Mouse (Mus musculus): ENCODE measurements around the gene Clybl. TPM values are rescaled to one million over a fixed set of nuclear protein-coding genes. Genes with fewer than 3 reads are reported as not detected.

The Clybl gene
- total and polyA plus RNA-seq, 3 experiments = 13.4 to 36.6 TPM; not detected in 1

DNA sequence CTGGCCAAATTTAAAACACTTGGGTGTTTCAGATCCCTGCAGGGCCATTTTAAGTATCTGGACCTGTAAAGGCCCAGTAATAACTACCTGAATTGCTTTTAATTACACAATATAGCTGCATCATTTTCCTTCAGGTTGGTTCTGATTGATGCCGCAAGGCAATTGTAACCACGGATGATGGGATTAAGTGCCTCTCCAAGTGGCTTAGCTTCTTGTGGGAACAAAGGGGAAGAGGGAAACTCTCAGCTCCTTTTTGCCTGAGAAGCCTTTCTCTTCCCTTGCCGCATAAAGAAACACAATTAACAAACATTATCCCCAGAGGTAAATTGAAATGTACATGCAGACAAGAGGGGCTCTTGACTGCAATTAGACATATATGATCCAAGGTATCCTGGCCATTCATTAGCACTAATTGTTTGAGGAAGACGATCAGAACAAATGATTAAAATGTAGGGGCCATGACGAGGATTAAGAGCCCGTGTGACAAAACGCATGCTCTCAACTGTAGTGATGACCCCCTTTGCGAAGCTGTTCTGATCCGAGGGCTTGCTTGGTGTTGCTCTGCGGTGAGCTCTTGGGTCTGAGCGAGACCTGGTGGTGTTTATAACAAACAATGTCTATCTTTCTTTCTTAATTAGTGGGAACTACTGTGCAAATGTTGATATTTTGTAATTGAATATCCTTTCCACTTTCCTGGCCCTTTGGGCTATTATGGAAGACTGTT lies 116.0 kb downstream of the Clybl start:
- H3K27me3 ChIP-seq (ENCODE audit: control insufficient read depth in 1 of 2, insufficient read depth in 2 of 2, low read length in 2 of 2) = no peaks in the 10 kb centered on the region
- H3K9ac ChIP-seq (ENCODE audit: control insufficient read depth, low read depth, low read length, poor library complexity, severe bottlenecking) = no peak overlapping the region
- no peak overlapping the region for H3K4me3 ChIP-seq (ENCODE audit: control insufficient read depth in 1 of 2, insufficient read depth in 1 of 2, low read depth in 2 of 2, low read length in 2 of 2)
- H3K4me1 ChIP-seq (ENCODE audit: control insufficient read depth in 1 of 2, insufficient read depth in 2 of 2, low read length in 2 of 2) = peaks cover 6 to 7% of the 10 kb centered on the region in 2 experiments; a peak in 3 of 4 replicates
- no peaks in the 10 kb centered on the region for H3K9me3 ChIP-seq (replicated peaks; ENCODE audit: insufficient read depth, low read length)
- no peak overlapping the region for H3K27ac ChIP-seq (ENCODE audit: control insufficient read depth, low read depth, low read length)
- H3K79me2 ChIP-seq (ENCODE audit: control insufficient read depth, insufficient read depth, low read length, poor library complexity) = no peaks in the 10 kb centered on the region
- H3K36me3 ChIP-seq (ENCODE audit: control insufficient read depth in 1 of 2, insufficient read depth in 2 of 2, low read length in 2 of 2) = peaks cover 0 to 11% of the 10 kb centered on the region in 2 experiments; a peak in 2 of 4 replicates
- no peak for TF ChIP-seq TCF12 (IDR thresholded peaks at IDR 0.05; ENCODE audit: low read depth, low read length)
- no peak for TF ChIP-seq MEF2A (IDR thresholded peaks at IDR 0.05; ENCODE audit: extremely low read depth, insufficient replicate concordance, low read depth, low read length, poor library complexity, severe bottlenecking)
- no peak for TF ChIP-seq GATA1 (IDR thresholded peaks at IDR 0.05; ENCODE audit: low read depth, low read length)
- no peak for TF ChIP-seq POLR2A (IDR thresholded peaks at IDR 0.05; ENCODE audit: control insufficient read depth in 1 of 2, insufficient read depth in 1 of 2, low read depth in 1 of 2, low read length in 2 of 2, poor library complexity in 1 of 2)
- TF ChIP-seq RAD21 (IDR thresholded peaks at IDR 0.05; ENCODE audit: low read depth, low read length) = no peak
- TF ChIP-seq MYB (IDR thresholded peaks at IDR 0.05; ENCODE audit: low read depth, low read length) = no peak
- no peak for TF ChIP-seq MXI1 (IDR thresholded peaks at IDR 0.05; ENCODE audit: low read depth, low read length)
- no peak for TF ChIP-seq SMC3 (IDR thresholded peaks at IDR 0.05; ENCODE audit: low read depth, low read length)
- TF ChIP-seq ELF1 (IDR thresholded peaks at IDR 0.05; ENCODE audit: low read depth, low read length) = no peak
- no peak for TF ChIP-seq TAL1 (IDR thresholded peaks at IDR 0.05; ENCODE audit: low read length)
- no peak for TF ChIP-seq KAT2A (conservative IDR thresholded peaks at IDR 0.05; ENCODE audit: low read depth, low read length)
- no peak for TF ChIP-seq CTCF (IDR thresholded peaks at IDR 0.05 in 2 of 3, conservative IDR thresholded peaks at IDR 0.05 in 1 of 3; ENCODE audit: control insufficient read depth in 1 of 3, insufficient read depth in 1 of 3, low read depth in 2 of 3, low read length in 3 of 3, poor library complexity in 1 of 3, severe bottlenecking in 1 of 3)
- no peak for TF ChIP-seq TBP (IDR thresholded peaks at IDR 0.05; ENCODE audit: low read depth, low read length)
- no peak for TF ChIP-seq EP300 (IDR thresholded peaks at IDR 0.05; ENCODE audit: low read depth in 1 of 2, low read length in 2 of 2)
- no peak for TF ChIP-seq NELFE (IDR thresholded peaks at IDR 0.05; ENCODE audit: low read depth, low read length)
- no peak for TF ChIP-seq MAFK (IDR thresholded peaks at IDR 0.05; ENCODE audit: borderline replicate concordance, low read depth, low read length)
- no peak for DNase-seq (ENCODE audit: low read depth, low spot score)

DNA sequence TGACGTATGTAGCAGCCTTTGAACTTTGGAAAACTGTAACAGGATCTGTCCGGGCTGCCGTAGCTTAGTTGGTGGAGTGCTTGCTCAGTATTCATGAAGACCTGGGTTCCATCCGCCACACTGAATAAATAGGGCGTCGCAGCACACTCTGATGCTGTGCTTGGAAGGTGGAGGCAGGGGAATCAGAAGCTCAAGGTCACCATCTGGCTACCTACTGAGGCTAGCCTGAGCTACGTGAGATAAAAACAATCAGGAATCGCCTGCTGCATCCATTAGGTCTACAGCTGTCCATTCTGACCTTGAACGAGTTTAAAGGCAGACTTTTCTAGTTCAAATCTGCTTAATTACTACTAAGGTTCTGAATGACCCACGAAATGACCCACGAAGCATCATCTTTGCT lies 118.8 kb downstream of the Clybl start:
- DNase-seq (ENCODE audit: low read depth, low spot score) = no peak
- no peaks in the 10 kb centered on the region for H3K79me2 ChIP-seq (ENCODE audit: control insufficient read depth, insufficient read depth, low read length, poor library complexity)
- peaks cover 0 to 11% of the 10 kb centered on the region in 2 experiments; a peak in 2 of 4 replicates for H3K36me3 ChIP-seq (ENCODE audit: control insufficient read depth in 1 of 2, insufficient read depth in 2 of 2, low read length in 2 of 2)
- no peaks in the 10 kb centered on the region for H3K27me3 ChIP-seq (ENCODE audit: control insufficient read depth in 1 of 2, insufficient read depth in 2 of 2, low read length in 2 of 2)
- H3K9me3 ChIP-seq (replicated peaks; ENCODE audit: insufficient read depth, low read length) = no peaks in the 10 kb centered on the region
- TF ChIP-seq MYB (IDR thresholded peaks at IDR 0.05; ENCODE audit: low read depth, low read length) (no peak), ETS1 (IDR thresholded peaks at IDR 0.05; ENCODE audit: low read depth, low read length) (no peak), NRF1 (IDR thresholded peaks at IDR 0.05; ENCODE audit: insufficient read depth, low read depth, low read length, poor library complexity, severe bottlenecking) (no peak), CHD2 (IDR thresholded peaks at IDR 0.05; ENCODE audit: low read length) (no peak), JUND (IDR thresholded peaks at IDR 0.05; ENCODE audit: low read depth, low read length) (no peak), MAX (IDR thresholded peaks at IDR 0.05; ENCODE audit: low read length) (no peak), MAZ (IDR thresholded peaks at IDR 0.05; ENCODE audit: low read depth, low read length) (no peak), EP300 (IDR thresholded peaks at IDR 0.05; ENCODE audit: low read depth in 1 of 2, low read length in 2 of 2) (no peak), NELFE (IDR thresholded peaks at IDR 0.05; ENCODE audit: low read depth, low read length) (no peak), MXI1 (IDR thresholded peaks at IDR 0.05; ENCODE audit: low read depth, low read length) (no peak), KAT2A (conservative IDR thresholded peaks at IDR 0.05; ENCODE audit: low read depth, low read length) (no peak), E2F4 (IDR thresholded peaks at IDR 0.05; ENCODE audit: borderline replicate concordance, low read depth, low read length) (no peak), ZNF384 (IDR thresholded peaks at IDR 0.05; ENCODE audit: low read depth, low read length) (no peak), RCOR1 (IDR thresholded peaks at IDR 0.05; ENCODE audit: low read depth, low read length) (no peak)
- H3K4me1 ChIP-seq (ENCODE audit: control insufficient read depth in 1 of 2, insufficient read depth in 2 of 2, low read length in 2 of 2) = peaks cover 9 to 10% of the 10 kb centered on the region in 2 experiments; a peak in 3 of 4 replicates
- H3K9ac ChIP-seq (ENCODE audit: control insufficient read depth, low read depth, low read length, poor library complexity, severe bottlenecking) = no peak overlapping the region
- no peak overlapping the region for H3K27ac ChIP-seq (ENCODE audit: control insufficient read depth, low read depth, low read length)
- H3K4me3 ChIP-seq (ENCODE audit: control insufficient read depth in 1 of 2, insufficient read depth in 1 of 2, low read depth in 2 of 2, low read length in 2 of 2) = no peak overlapping the region
